Mouse (Mus musculus) cerebellum, postnatal 36 days (tissue): ENCODE results near the gene Bora.
"Not testable (repeated sequence)": the region's sequence is repeated elsewhere in the genome, so short reads cannot be mapped to it uniquely, and the experiment has no call there.

Experiments used
- DNase-seq, 2 experiments: peaks; one replicate each; pipeline ENCODE4 v3.0.0; 2021 to 2022; ENCODE audit warnings: mixed read lengths in 2 of 2

Gene Bora

GRCm38 (mm10) chr14:99046031-99046781 is at the start of gene Bora, which contains the start of gene Mzt1:
TSS of gene Bora (plus strand) at chr14:99046222.
TSS of gene Mzt1 (minus strand) at chr14:99046134.
- DNase-seq = peak; percentile 91 to 92

- DNase-seq = peak in 1 of 2 experiments; percentile 2
Observed at GRCm38 (mm10) chr14:99010224-99010919, 35.6 kb upstream of the Bora start.

DNA sequence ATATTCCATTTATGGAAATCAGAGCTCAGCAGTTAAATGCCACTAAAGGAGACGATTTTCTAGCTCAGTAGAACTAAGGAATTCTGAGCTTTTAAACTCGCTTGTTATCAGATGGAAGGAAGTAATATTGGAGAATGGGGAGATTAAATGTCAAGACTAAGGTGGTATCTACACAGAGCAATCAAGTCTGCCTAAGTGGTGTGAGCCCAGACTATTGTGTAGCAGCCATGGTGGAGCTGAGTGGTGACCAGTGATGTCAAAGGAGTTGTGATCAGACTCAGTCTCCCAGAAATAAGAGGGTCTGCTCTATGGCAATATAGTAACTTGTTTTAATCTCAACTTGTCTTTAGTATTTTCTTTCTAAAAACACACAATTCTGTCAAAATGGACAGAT is 35.1 kb upstream of the Bora start:
- no peak for DNase-seq

GRCm38 (mm10) chr14:99018691-99019090 is 27.3 kb upstream of the Bora start:
- no peak for DNase-seq

DNA sequence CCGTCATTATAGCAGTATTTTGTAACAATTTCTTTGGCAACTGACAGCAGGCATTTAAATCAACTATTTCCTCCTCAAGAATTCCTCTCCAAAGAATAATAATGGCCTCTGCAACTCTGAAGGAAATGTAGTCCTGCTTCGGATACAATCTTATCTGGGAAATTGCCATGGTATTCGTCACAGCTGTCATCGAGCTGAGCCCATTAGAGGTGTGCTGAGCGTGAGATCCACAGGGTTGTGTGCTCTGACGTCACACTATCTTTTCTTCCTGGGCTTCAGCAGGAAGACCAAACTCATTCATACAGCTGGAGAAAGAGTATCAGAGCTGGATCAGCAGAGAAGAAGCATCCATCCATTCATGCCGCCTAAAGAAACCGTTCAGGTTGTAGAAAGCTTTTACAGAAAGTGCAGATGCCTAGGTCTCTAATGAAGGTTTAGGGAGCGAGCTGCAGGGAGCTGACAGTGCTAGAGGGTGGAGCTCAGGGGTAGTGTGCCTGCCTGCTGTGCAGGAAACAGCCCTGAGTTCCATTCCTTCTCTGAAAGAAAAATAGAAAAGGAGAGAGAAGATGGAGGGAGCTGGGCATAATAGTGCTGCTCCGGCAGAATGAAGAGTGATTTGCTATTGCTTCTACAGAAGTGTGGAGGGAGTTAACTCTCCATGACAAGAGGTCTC is 26.8 kb upstream of the Bora start:
- no peak for DNase-seq

- no peak for DNase-seq
Observed at GRCm38 (mm10) chr14:99022346-99023086, 23.5 kb upstream of the Bora start.

DNA sequence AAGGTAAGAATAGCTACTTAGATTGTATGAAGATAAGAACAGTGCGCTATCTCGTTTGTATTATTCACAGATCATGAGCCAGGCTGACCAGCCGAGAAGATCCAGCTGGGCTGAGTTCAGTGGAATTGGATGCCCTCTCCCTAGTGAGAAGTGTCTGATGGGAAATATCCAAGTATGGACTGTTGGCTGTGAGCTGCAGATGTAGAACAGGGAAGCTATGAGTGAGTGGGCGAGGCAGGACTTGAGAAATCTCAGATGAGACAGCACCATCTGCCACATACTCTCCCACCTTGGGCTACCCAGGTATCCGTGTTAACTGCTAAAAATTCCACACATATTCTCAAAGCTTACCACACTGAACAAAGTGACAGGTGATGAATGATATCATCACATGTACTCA is 16.0 kb upstream of the Bora start:
- no peak for DNase-seq

GRCm38 (mm10) chr14:99031337-99031873 is 14.6 kb upstream of the Bora start:
- DNase-seq = no peak

GRCm38 (mm10) chr14:99032596-99032995 is 13.4 kb upstream of the Bora start:
- no peak for DNase-seq

GRCm38 (mm10) chr14:99034851-99035250 is 11.2 kb upstream of the Bora start:
- DNase-seq = not testable (repeated sequence)

DNA sequence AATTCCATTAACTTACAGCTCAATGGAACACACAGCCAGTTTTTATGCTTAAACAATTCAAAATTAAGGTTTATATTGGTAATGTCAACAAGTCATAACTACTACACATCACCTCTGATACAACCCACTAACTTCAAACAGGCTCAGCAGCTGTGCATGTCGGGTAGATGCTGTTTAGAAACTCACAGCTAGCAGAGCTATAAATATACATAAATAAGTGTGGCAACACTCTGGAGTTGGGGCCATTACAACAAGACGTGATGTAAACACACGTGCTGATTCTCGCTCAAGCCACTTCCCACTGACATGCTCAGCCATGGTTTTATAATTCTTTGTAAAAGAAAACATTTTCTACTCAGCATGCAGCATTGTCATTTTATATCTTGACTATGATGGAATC is 10.0 kb upstream of the Bora start:
- no peak for DNase-seq

DNA sequence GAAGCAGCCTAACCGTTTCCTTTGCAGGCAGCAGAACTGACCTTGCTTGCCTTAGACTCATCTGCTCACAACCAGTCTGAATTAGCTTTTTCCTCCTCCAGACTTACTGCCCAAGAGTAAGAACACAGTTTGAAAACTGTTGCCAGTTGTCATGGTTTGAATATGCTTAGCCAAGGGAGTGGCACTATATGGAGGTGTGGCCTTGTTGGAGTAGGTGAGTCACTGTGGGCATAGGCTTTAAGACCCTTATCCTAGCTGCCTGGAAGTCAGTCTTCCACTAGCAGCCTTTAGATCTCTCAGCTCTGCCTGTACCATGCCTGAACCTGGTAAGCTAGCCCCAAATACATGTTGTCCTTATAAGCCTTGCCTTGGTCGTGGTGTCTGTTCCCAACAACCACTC is 8.3 kb upstream of the Bora start:
- DNase-seq = no peak

GRCm38 (mm10) chr14:99039308-99039707 is 6.7 kb upstream of the Bora start:
- DNase-seq = not testable (repeated sequence)

- no peak for DNase-seq
Observed at GRCm38 (mm10) chr14:99041416-99041815, 4.6 kb upstream of the Bora start.

DNA sequence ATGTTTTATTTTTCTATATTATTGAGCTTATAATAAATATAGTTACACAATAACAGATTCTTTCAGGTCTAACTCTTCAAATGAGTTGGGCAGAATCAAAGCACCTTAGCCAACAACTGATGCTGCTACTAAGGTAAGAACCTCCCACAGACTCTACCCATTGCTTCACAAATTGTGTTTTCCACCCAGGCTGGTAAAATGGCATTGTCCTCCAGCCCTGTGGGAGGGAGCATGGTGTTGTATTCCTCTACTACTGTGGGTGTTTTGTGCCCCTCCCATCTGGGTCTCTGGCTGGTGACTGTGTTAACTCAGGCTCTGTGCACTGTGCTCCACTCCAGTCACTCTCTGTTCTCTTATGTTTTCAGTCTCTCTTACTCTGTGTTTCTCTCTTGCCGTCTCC is 2.5 kb upstream of the Bora start:
- DNase-seq = no peak

GRCm38 (mm10) chr14:99044096-99044495 is 1.9 kb upstream of the Bora start:
- DNase-seq = peak in 1 of 2 experiments; percentile 21

- no peak for DNase-seq
Observed at GRCm38 (mm10) chr14:99044718-99045117, 1.3 kb upstream of the Bora start.

GRCm38 (mm10) chr14:99045378-99046030 is 518 bp upstream of the Bora start:
- no peak for DNase-seq

GRCm38 (mm10) chr14:99046782-99047181 is 760 bp downstream of the Bora start:
- no peak for DNase-seq

DNA sequence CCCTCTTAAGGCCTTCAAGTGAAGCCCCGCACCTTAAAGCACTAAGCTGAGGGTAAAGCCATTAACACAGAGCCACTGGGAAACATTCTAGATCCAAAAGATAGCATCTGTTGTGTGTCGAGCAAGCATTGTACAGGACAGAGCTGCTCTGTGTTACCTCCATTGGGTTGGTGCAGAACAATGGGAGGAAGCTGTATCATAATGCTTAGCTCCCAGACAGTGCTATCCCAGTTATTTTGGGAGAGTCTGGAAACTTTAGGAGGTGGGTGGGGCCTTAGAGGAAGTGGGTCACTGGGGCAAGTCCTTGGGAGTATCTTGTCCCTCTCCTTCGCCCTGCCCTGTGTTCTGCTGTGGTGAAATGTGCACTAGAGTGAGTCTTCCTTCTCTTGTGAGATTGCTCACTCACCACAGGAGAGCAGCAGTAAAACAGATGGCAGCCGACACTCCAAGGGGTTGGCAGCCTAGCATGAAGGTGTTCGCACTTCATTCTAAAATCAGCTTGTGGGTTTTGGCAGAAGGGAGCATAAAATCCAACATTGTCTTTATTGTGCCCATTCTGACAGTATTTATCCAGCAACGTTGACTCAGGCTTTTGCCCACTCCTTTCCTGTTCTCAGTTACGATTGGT is 13.1 kb downstream of the Bora start:
- DNase-seq = peak; percentile 43 to 53

- DNase-seq = peak; percentile 5 to 9
Observed at GRCm38 (mm10) chr14:99060616-99061015, 14.6 kb downstream of the Bora start.

DNA sequence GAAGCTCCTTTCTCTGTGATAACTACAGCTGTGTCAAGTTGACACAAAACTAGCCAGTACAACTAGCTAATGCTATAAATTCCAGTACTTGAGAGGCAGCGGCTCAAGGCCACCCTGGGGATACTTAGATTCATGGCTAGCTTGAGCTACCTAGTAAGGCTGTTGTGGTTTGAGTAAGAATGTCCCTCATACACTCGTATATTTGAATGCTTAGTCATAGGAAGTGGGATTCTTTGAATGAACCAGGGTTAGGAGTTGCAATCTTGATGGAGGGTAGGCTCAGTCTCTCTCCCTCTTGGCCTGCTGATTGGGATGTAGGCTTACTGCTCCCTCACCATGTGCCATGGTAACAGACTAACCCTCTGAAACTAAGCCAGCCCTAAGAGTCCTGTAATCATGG is 17.1 kb downstream of the Bora start:
- DNase-seq = no peak
